Mouse (Mus musculus) liver, embryonic 14.5 days (tissue): ENCODE data around the gene Mgat5. TPM values are rescaled to one million over a fixed set of nuclear protein-coding genes. Genes with fewer than 3 reads are reported as not detected.

ENCODE experiments used
- ATAC-seq: fragments of 200-750 bp; cut with Nextera tagmentation; 2 replicates; pipeline ENCODE4 v1.8.0; 2017; ENCODE audit warnings: moderate number of reproducible peaks, mild to moderate bottlenecking, moderate library complexity; ENCODE audit not compliant: insufficient read depth
- DNase-seq, 3 experiments: peaks; one replicate each; pipeline ENCODE4 v3.0.0-alpha.2; 2012 to 2013; ENCODE audit warnings: low read depth in 3 of 3, low spot score in 3 of 3
- H3K27ac ChIP-seq: fragments of 300-500 bp; sonication (generic); 2 replicates; pipeline ENCODE4 v1.5.1; 2014; ENCODE audit warnings: moderate library complexity, mild to moderate bottlenecking, control low read depth, inconsistent platforms
- H3K27me3 ChIP-seq: fragments of 300-500 bp; sonication (generic); 2 replicates; pipeline ENCODE4 v1.6.1; 2014; ENCODE audit warnings: mild to moderate bottlenecking, low read length, moderate library complexity; ENCODE audit not compliant: control insufficient read depth, insufficient read depth
- H3K36me3 ChIP-seq: fragments of 300-500 bp; sonication (generic); replicated peaks from 2 replicates; pipeline ENCODE4 v1.6.1; 2014; ENCODE audit warnings: low read depth; ENCODE audit not compliant: control insufficient read depth, insufficient read depth
- H3K4me1 ChIP-seq, 2 experiments: fragments of 200-500 bp in 1 of 2; fragments of 300-500 bp in 1 of 2; sonication (generic) in 1 of 2; replicated peaks; 2 replicates each; pipeline ENCODE4 v1.6.1; 2012 to 2014; ENCODE audit warnings: antibody characterized with exemption in 1 of 2, inconsistent platforms in 1 of 2, low read length in 1 of 2; ENCODE audit not compliant: control insufficient read depth in 2 of 2, insufficient read depth in 2 of 2
- H3K4me2 ChIP-seq: fragments of 300-500 bp; sonication (generic); 2 replicates; pipeline ENCODE4 v1.6.1; 2014; ENCODE audit warnings: low read depth, mild to moderate bottlenecking, control low read depth, moderate library complexity
- H3K4me3 ChIP-seq, 2 experiments: fragments of 200-500 bp in 1 of 2; fragments of 300-500 bp in 1 of 2; sonication (generic) in 1 of 2; 2 replicates each; pipeline ENCODE4 v1.5.1; 2012 to 2014; ENCODE audit warnings: low read depth in 2 of 2, low read length in 2 of 2, mild to moderate bottlenecking in 2 of 2, control low read depth in 1 of 2, inconsistent platforms in 1 of 2, moderate library complexity in 1 of 2; ENCODE audit not compliant: insufficient read depth in 1 of 2
- H3K9ac ChIP-seq: fragments of 300-500 bp; sonication (generic); replicated peaks from 2 replicates; pipeline ENCODE4 v1.6.1; 2014; ENCODE audit warnings: mild to moderate bottlenecking, control low read depth, moderate library complexity
- H3K9me3 ChIP-seq: fragments of 300-500 bp; sonication (generic); 2 replicates; pipeline ENCODE4 v1.6.1; 2016; ENCODE audit warnings: low read length, mixed read lengths; ENCODE audit not compliant: control insufficient read depth
- CTCF ChIP-seq: IDR thresholded peaks from 2 replicates; pipeline ENCODE4 v1.5.1; 2016; ENCODE audit warnings: antibody characterized with exemption, low read depth, control low read depth
- EP300 ChIP-seq: IDR thresholded peaks from 2 replicates; pipeline ENCODE4 v1.6.1; 2016; ENCODE audit warnings: antibody characterized with exemption, low read depth
- WGBS: fragments of 180-500 bp; shearing (Covaris S2); extraction: QIAGEN DNeasy Blood & Tissue Kit; methylation state at CpG from one replicate; pipeline ENCODE4 v1.1.7; 2014; ENCODE audit not compliant: insufficient replicate concordance; 5-methylcytosine and 5-hydroxymethylcytosine counted together
- polyA plus RNA-seq, 2 experiments: library from polyadenylated mRNA; depleted of rRNA in 1 of 2; stranded (reverse) in 1 of 2; unstranded in 1 of 2; fragments of >200 nt; fragmentation: Nextera tagmentation in 1 of 2; extraction: Ambion mirVana in 1 of 2; gene quantifications; 2 replicates each; pipeline versions ENCODE4 v1.2.1 to v1.2.3; 2012 to 2014

Gene Mgat5
- polyA plus RNA-seq, 2 experiments = 0.62 to 0.67 TPM

DNA sequence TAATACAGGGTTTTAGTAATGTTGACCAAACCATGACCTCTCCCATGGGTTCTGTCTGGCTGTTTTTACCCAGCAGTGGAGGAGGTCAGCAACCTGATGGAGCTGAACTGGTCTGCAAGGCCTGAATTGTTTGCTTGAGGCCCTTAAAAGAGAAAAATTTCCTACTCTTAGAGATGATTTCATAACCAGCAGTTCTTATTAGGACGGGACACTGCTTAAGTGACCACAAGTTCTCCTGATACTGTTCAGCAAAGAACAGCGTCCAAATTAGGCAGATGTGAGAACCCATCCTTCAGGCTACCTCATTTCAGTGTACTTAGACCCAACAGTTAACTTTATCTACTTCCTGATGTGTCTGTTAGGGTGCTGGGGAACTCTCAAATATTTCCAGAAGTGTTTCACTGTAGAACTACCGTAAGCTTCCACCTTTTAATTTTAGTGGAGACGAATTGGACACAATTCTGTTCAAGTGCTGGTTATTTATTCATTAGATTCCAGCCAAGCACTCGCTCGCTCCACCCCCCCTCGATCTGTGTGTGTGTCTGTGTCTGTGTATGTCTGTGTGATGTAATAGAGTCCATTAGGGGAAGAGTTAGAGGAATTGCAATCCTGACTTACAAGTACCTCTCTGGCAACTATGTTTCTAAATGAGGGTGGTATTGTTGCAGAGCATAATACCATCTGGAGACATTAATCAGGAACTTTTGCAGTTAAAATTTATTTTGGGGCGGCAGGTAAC is 17.4 kb downstream of the Mgat5 start:
- 52% methylated on average over 8 of the region's 8 CpGs for WGBS
- Histone ChIP-seq H3K9me3 (no peaks in the 10 kb centered on the region), H3K36me3 (no peaks in the 10 kb centered on the region), H3K4me2 (no peak overlapping the region), H3K9ac (no peak overlapping the region), H3K27me3 (no peaks in the 10 kb centered on the region), H3K4me1 (peaks cover 0 to 1% of the 10 kb centered on the region in 2 experiments; a peak in 1 of 4 replicates), H3K4me3 (no peak overlapping the region), H3K27ac (no peak overlapping the region)
- ATAC-seq (no peak), DNase-seq (no peak)
- TF ChIP-seq EP300 = no peak
- TF ChIP-seq CTCF = no peak

DNA sequence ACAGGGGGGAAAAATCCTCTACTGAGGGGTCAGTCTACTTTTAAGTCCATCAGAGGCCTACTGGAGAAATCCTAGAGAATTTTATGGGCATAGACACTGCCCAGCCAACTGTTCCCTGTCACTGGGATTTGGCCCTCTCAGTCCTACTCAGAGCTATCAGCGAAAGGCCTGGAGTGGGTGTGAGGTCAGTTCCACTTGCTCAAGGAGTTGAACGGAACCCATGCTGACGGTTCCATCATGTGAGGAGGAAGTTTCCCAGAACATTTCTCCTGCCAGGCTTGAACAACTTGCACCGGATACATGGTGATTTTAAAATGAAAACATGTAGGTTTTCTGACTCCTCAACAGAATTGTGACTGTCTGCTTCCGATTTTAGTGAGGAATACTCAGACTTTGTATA is 20.2 kb downstream of the Mgat5 start:
- DNase-seq (no peak), ATAC-seq (no peak)
- no peak for TF ChIP-seq CTCF
- TF ChIP-seq EP300 = no peak
- no peak overlapping the region for H3K9ac ChIP-seq
- no peaks in the 10 kb centered on the region for H3K36me3 ChIP-seq
- H3K4me3 ChIP-seq = no peak overlapping the region
- H3K4me2 ChIP-seq = no peak overlapping the region
- WGBS = 70% methylated on average over 5 of the region's 5 CpGs
- no peak overlapping the region for H3K27ac ChIP-seq
- H3K4me1 ChIP-seq = 0 out of 4 replicates have a peak, but pooled peaks cover 0 to 2% of the 10 kb centered on the region in 2 experiments
- no peaks in the 10 kb centered on the region for H3K9me3 ChIP-seq
- no peaks in the 10 kb centered on the region for H3K27me3 ChIP-seq

DNA sequence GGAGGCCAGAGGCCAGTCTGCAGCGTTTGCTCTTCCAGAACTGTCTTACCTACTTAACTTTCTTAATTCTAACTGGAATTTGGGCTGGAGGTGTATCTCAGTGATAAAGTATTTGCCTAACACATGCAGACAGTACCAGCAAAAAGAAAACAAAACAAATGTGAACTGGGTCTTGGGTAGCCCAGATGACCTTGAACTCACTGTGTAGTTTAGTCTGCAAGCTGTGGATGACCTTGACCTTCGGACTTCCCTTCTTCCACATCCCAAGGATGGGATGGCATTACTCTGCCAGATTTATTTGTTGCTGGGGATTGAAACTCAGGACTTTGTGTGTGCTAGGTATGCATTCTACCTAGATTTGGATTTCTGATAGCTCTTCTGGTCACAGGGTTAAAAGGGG is 24.2 kb downstream of the Mgat5 start:
- H3K4me2 ChIP-seq = no peak overlapping the region
- TF ChIP-seq CTCF (no peak), EP300 (no peak)
- no peak overlapping the region for H3K27ac ChIP-seq
- 61% methylated on average over 2 of the region's 2 CpGs for WGBS
- no peaks in the 10 kb centered on the region for H3K9me3 ChIP-seq
- H3K27me3 ChIP-seq = no peaks in the 10 kb centered on the region
- peaks cover 0 to 6% of the 10 kb centered on the region in 2 experiments; a peak in 1 of 4 replicates for H3K4me1 ChIP-seq
- no peak for ATAC-seq
- DNase-seq = no peak
- H3K9ac ChIP-seq = no peak overlapping the region
- no peaks in the 10 kb centered on the region for H3K36me3 ChIP-seq
- H3K4me3 ChIP-seq = no peak overlapping the region

DNA sequence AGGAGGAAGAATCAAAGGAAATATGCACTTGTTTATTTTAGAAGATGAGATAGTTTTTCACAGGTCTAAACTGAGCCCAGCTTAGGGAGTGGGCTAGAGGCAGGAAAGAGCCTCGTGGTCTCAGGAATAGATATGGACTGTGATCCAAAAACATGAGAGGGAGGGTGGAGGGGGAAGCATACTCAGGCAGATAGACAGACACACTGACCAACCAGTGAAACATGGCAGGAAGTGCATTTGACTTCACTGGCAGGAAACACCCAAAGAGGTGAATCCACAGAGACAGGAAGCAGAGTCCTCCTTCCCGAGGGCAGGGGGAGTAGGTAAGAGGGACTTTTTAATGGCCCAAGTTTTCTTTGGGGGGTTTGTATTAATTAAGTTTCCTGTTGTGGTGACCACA is 25.7 kb downstream of the Mgat5 start:
- H3K4me3 ChIP-seq = no peak overlapping the region
- ATAC-seq (no peak), DNase-seq (no peak)
- no peak overlapping the region for H3K27ac ChIP-seq
- 2% methylated on average over 2 of the region's 2 CpGs for WGBS
- H3K4me1 ChIP-seq = peaks cover 0 to 6% of the 10 kb centered on the region in 2 experiments; a peak in 1 of 4 replicates
- no peaks in the 10 kb centered on the region for H3K36me3 ChIP-seq
- no peaks in the 10 kb centered on the region for H3K9me3 ChIP-seq
- TF ChIP-seq EP300 (no peak), CTCF (no peak)
- no peak overlapping the region for H3K4me2 ChIP-seq
- H3K27me3 ChIP-seq = no peaks in the 10 kb centered on the region
- no peak overlapping the region for H3K9ac ChIP-seq

DNA sequence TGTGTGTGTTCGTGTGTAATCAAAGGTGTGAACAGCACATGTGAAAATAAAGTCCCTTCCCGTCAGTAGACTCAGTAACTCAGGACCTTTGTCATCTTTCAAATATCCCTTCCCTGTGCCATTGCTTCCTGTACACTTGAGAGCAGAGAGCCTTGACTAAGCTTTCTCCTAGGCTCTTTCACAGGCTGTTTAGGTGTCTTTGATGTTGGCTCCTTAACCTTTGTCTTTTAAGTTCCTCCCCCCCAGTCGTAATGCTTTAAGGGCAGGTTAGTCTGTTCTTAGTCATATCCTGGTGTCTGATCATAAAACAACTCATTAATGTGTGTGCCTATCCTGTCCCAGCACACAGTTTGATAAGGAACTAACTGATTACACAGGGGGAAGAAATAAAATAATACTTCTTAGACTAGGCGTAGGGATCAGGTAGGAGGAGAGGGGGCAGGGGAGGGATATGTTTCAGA is 28.4 kb downstream of the Mgat5 start:
- Histone ChIP-seq H3K27ac (no peak overlapping the region), H3K27me3 (no peaks in the 10 kb centered on the region), H3K9ac (no peak overlapping the region), H3K9me3 (no peaks in the 10 kb centered on the region), H3K4me2 (no peak overlapping the region), H3K36me3 (no peaks in the 10 kb centered on the region), H3K4me3 (no peak overlapping the region), H3K4me1 (peaks cover 0 to 4% of the 10 kb centered on the region in 2 experiments; a peak in 1 of 4 replicates)
- TF ChIP-seq CTCF (no peak), EP300 (no peak)
- DNase-seq = no peak
- ATAC-seq = no peak
- 50% methylated on average over 4 of the region's 4 CpGs for WGBS
